Mouse (Mus musculus) kidney, postnatal 10 days (tissue): Measurements from ENCODE around the gene Prkce.

Source experiments
- DNase-seq: peaks from one replicate; pipeline ENCODE4 v3.0.0; 2021; ENCODE audit warnings: mixed read lengths

Prkce gene

GRCm38 (mm10) chr17:86345234-86346005 lies 177.8 kb downstream of the Prkce start:
- no peak for DNase-seq

- DNase-seq: peak; percentile 87
Measured at GRCm38 (mm10) chr17:86350236-86350635, 182.7 kb downstream of the Prkce start.

- DNase-seq: peak; percentile 65
Measured at GRCm38 (mm10) chr17:86350791-86351261, 183.2 kb downstream of the Prkce start.

DNA sequence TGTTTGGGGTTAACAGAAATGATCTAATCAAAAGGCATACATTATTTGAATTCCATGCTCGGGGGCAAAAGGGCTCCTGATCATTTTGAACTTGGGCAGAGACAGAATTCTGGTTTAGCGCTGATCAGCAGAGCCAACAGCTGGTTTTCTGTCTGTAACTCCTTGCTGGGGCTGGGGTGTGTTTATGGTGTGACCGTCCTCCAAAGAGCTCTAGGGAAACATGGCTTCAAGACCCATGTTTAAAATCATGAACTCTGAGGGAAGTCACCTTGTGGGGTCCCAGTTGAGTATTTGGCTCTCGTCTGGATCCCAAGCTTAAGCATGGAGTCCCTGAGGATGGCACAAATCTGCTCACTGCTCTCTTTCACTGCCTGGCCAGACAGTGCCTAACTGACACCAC lies 183.7 kb downstream of the Prkce start:
- no peak for DNase-seq

DNA sequence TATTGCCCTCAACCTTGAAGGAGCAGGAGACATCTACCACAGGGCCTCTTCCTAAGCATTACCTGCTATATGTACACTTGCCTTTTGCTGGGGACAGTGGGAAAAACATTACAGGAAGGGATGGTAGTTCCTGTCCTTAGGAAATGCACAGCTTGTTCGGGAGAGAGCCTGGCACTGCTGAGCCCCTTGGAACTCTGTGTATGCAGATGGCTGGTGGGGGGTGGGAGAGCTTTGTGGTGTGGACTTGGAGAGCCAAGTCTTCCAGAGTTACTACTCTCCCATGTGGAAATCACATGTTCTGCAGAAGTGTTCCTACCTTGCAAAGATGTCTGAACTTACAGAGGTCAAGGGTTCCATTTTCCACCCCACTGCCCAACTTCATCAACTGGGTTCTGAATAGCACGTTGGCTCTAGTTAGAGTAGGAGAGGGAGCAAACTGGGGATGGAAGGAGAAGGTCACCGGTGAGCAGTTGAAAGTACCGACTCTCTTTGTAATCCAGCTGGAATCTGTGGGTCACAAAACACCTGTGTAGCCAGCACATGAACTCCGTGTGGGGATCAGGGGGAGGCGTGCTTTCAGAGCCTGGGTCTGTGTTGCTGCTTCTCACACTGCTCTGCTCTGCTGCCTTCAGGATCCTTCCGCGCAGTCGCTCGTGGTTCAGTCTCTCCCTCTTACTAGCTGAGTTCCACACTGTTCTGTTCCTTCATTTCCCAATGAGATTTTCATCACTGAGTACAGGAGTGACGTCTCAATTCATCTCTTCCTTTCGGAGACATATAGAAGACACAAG lies 184.9 kb downstream of the Prkce start:
- no peak for DNase-seq

GRCm38 (mm10) chr17:86353679-86354078 lies 186.1 kb downstream of the Prkce start:
- no peak for DNase-seq

DNA sequence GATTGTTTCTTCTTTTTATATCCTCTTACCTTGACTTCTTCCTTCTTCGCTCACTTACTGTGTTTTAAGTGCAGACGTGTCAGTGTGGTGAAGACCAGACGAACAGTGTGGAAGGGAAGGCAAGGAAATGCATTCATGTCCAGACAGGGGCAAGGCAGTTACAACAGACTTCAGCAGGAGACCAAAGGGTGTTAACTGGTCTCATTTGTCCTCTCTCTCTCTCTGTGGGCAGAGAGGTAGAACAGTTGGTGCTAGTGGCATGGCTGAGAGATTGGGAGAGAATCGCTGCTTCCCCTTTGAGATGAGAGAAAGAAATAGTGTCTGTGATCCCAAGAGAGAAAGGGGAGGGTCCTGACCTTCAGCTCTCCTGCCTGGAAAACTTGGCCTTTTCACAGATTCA lies 186.5 kb downstream of the Prkce start:
- no peak for DNase-seq

DNA sequence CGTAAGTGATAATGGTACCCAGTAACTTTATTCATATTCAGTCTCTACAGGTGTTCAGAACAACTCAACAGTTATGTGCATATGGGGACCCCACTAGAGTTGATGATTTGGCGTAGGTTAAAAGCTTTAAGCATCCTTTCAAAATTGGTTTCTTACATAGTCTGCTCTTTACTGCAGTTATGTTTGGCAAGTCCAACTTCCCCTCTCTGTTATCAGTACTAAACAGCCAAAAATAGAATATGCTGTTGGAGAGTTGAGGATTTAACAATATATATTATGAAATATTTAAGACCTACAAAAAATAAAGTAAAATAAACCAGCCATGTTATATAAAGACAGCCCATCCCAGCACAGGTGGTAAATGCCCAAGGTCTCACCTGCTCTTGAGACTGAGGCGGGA lies 187.3 kb downstream of the Prkce start:
- DNase-seq: no peak

DNA sequence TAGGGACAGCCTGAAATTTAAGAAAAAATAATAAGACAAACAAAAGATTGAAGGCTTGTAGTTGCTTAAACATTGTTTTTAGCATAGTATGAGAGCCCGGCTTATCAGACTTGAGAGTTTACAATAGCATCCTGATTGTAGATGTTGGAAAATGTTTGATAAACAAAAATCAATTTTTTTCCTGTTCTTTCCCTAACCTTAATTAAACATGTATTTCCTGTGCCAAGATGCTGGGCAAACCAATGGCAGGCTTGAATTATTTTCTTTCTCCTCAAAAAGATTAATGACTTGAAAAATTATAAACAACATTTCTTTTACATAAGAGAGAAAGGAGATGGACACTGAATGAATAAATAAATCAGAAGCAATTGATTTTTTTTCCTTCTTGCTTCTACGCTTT lies 187.7 kb downstream of the Prkce start:
- no peak for DNase-seq

DNA sequence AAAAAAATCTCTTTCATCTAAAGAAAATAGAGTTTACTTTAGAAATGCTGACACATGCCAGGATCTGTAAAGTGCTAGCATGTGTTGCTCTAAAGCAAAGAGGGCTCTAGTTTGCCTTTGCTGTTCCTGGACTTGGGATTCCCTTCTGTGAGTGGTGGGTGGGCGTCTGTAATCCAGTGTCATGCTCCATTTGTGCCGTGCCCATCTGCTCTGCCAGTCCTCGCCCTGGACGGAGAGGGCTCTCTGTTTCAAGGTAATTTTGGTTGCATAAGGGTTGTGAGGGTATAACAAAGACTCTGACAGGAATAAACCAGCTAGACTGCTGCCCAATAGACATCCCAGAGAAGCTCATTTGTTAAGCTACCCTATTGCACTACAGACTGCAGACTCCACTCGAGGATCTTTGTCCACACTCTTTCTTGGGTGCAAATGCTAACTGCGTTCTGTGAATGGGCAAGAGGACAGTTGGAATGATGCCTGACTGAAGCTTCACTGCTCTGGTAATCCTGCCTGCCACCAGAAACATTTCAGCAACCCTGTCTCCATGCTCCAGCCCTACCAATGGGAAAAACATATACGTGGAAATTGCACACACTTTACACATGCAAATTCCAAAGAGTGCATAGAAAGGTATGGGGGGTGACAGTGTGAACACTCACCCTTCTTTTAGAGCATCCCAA lies 188.3 kb downstream of the Prkce start:
- no peak for DNase-seq

GRCm38 (mm10) chr17:86358388-86358787 lies 190.8 kb downstream of the Prkce start:
- no peak for DNase-seq

DNA sequence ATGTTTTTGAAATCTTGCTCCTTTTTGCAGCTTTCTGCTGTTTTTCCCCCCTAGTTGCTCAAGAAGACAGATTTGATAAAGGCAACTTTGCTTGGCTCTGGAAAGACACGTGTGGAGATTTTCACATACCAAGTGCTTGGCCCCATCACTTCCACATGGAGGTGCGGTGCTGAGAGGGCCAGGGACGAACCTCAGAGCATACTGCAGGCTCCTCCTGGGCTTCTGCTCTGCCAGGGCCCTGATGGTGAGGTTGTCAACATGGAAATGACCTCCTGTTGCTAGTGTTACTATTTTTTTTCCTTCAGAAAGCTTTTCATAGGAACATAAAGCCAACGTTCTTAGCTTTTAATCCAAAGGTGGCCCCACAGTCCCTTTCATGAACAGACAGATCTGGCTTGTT lies 191.3 kb downstream of the Prkce start:
- DNase-seq: no peak

GRCm38 (mm10) chr17:86360849-86361248 lies 193.3 kb downstream of the Prkce start:
- no peak for DNase-seq

- no peak for DNase-seq
Measured at GRCm38 (mm10) chr17:86363356-86363755, 195.8 kb downstream of the Prkce start.

GRCm38 (mm10) chr17:86364349-86365075 lies 196.9 kb downstream of the Prkce start:
- no peak for DNase-seq

DNA sequence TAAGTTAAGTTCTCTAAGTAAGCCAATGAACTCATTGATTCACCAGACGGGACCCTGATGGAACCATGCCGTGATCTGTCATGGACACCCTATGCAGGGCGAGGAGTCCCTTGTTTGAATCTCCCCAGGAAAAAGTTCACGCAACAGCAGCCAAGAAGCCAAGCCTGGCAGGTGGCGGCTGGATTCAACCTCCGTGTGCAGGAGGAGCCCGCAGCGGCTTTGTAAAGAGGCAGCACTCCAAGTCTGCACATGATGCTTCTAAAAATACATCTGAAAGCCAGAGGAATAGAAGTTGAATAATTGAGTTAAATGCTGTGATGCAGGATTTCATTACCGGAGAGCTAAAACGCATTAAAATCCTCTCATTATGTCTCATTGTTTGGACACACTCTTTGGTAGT lies 199.3 kb downstream of the Prkce start:
- DNase-seq: no peak

DNA sequence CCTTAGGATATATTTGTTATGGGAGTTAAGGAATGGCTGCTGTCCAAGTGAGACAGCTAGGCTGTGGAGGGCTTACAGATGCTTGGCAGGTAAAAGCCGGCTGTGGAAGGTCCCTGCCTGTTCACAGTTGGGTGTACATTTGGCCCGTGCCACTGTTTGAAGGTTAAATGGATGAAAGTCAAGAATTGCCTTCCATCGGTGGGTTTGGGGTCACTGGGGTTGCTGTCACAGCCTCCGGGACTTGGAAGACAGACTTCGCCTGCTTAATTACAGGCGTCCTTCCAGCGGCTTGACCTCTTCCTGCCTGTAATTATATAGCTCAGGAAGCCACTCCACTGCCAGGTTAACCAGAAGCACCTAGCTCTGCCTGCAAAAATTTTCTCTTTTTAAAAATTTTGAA lies 200.1 kb downstream of the Prkce start:
- DNase-seq: peak; percentile 39

- no peak for DNase-seq
Measured at GRCm38 (mm10) chr17:86370106-86370742, 202.6 kb downstream of the Prkce start.

DNA sequence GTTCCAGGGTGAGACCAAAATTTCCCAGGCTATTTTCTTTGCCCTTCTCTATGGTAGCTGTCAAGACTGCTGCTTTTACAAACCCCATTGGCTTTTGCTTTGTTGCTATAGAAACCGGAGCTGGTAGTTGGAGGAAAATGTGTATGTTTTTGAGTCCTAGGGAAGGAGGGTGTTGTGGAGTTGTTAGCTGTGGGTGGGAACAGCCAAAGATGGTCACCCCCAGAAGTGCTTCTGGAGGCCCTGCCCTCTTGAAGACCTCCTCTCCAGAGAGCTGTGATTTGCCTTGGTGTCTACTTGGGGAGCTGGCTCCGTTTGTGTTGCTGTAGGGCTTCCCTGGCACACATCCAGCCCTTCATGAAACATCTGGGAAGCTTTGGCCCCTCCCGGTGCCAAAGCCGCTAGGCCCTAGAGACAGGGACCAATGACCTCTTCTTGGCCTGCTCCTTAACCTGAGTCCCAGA lies 203.5 kb downstream of the Prkce start:
- peak; percentile 66 for DNase-seq

DNA sequence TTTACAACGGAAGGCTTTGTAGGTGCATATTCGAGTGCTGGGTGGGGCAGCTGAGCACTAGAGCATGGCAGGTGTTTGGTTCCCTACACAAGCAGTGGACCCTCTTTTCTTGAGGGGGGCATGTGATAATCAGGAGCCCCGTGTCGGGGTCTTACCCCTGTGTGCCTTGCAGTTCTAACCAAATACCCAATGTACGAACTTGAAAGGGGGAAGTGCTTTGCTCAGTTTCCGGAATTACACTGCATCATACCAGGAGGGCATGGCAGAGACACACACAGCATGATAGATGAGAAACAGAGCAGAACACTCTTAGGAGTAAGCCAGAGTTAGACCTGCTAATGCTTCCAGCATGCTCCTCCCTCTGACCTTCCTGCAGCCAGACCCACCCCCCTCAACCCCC lies 208.8 kb downstream of the Prkce start:
- DNase-seq: no peak

DNA sequence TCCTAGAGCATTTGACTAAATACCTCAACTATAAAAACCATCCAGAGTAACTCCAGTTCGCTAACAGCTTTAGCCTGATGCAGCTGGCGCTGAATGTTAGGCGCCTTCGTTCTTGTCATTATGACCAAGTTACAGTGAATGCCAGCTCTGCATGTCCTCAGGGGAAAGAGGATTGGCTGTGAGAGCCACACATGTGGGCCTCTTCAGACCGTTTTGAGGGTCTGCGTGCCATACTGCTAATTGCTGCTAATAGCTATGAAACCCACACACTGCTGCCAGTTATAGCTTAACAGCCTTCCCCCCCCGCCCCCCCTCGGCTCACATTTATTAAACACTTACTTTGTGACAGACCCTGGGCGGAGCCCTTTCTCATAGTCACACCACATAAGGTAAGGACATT lies 210.3 kb downstream of the Prkce start:
- DNase-seq: no peak

- DNase-seq: no peak
Measured at GRCm38 (mm10) chr17:86378611-86379010, 211.0 kb downstream of the Prkce start.
